Mouse (Mus musculus): ENCODE measurements around the gene Atp8b4. TPM values are rescaled to one million over a fixed set of nuclear protein-coding genes. Genes with fewer than 3 reads are reported as not detected.

The Atp8b4 gene
- not detected in 2 replicates for polyA plus RNA-seq (2021; fragmentation: Nextera tagmentation)
- long read RNA-seq, experiment 1, result 0 reads
- long read RNA-seq, experiment 2, result 0 reads

GRCm38 (mm10) chr2:126500521-126500920, at the start of gene Atp8b4:
Atp8b4 (minus strand) TSS chr2:126500674.

Other genes with a start within 250 kb of the Atp8b4 start
- gene Slc27a2, start 51.7 kb upstream of the Atp8b4 start, polyA plus RNA-seq (2021; fragmentation: Nextera tagmentation), result 4.3 and 6.1 TPM in 2 replicates
- 2.5 and 4.1 TPM in 2 replicates for gene Hdc, start 118.6 kb upstream of the Atp8b4 start, polyA plus RNA-seq (2021; fragmentation: Nextera tagmentation)
- 11.6 and 12.5 TPM in 2 replicates for gene Gabpb1, start 175.7 kb upstream of the Atp8b4 start, polyA plus RNA-seq (2021; fragmentation: Nextera tagmentation)
- gene Usp8, start 206.7 kb upstream of the Atp8b4 start, polyA plus RNA-seq (2021; fragmentation: Nextera tagmentation), result 15.5 and 22.0 TPM in 2 replicates

Measured in layer of hippocampus, adult 6 months (tissue).